Mouse (Mus musculus) gastrocnemius, postnatal 36 days (tissue): Measurements from ENCODE around the gene Cntrl. TPM values are rescaled to one million over a fixed set of nuclear protein-coding genes. Genes with fewer than 3 reads are reported as not detected.

Experiments
- DNase-seq, 2 experiments: peaks; one replicate each; pipeline ENCODE4 v3.0.0; 2022
- intact Hi-C: fragments of 180-260 bp; cut with DNase I; formaldehyde crosslinking; loops from one replicate; pipeline ENCODE4 v1.15.1; 2025
- long read RNA-seq, 2 experiments: library from polyadenylated mRNA; stranded (forward); transcript quantifications; one replicate each; pipeline ENCODE4 v2.0.0; 2021
- total RNA-seq, 2 experiments: library from RNA; stranded (reverse); gene quantifications; 2 replicates each; pipeline ENCODE4 v1.2.3; 2021

Cntrl gene
- total RNA-seq: 1 to 10 TPM; 5.1 to 7.3 TPM
- long read RNA-seq, experiment 1, partial matches to known transcripts: 1 of 2 reads
- long read RNA-seq, experiment 1, other reads (novel, unspliced or antisense): 1 of 2 reads
- long read RNA-seq, experiment 2, partial matches to known transcripts: 9 of 12 reads
- long read RNA-seq, experiment 2, other reads (novel, unspliced or antisense): 2 of 12 reads

DNA sequence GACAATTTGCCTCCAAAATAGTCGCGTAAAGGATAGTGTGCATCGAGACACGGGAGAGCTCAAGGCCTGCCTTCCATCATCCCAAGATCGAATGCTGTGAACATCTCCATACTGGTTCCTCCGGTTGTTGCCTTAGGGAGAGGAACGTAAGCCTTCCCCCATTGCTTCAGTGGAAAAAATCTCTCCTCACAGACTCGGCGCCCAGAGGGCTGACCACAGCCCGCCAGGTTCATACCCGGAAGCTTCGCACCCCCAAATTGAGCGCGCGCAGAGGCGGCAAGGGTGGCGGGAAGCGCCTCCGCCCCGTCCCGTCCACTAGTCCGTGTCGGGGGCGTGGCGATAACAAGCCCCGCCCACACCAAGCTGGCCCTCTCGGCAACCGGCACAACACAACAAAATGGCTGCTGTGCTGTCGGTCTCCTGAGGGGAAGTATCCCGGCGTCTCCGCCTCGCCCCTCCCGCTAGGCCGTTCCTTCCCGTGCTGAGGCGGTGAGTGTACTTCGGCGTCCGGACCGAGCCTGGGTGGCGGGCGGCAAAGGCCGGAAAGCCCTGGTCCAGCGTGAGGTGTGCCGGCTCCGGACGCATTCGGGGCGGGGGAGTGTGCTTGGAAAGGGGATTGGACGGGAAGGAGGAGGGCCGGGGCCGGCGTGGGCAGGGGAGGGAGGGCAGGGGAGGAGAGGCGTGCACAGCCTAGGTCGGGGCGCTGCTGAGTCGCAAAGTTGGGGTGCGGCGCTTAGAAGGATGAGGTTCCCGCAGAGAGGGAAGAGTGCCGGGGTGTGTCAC, at the start of gene Cntrl:
Gene Cntrl, plus strand, starts transcription at position 352 of the 783 bp plus-strand sequence.
- intact Hi-C loops: loop anchor here (5.0 kb wide), 1 partner anchor 62 kb away; no protein-coding TSS in a partner anchor

GRCm38 (mm10) chr2:35060256-35060655, 49.0 kb upstream of the Cntrl start:
- intact Hi-C loops: no loop called here
- DNase-seq: no peak

More for the DNA sequence above, at the start of gene Cntrl:
- DNase-seq: peak; percentile 92 to 97

- no peak for DNase-seq
- intact Hi-C loops: no loop called here
Measured at GRCm38 (mm10) chr2:35060897-35061296, 48.4 kb upstream of the Cntrl start.

DNA sequence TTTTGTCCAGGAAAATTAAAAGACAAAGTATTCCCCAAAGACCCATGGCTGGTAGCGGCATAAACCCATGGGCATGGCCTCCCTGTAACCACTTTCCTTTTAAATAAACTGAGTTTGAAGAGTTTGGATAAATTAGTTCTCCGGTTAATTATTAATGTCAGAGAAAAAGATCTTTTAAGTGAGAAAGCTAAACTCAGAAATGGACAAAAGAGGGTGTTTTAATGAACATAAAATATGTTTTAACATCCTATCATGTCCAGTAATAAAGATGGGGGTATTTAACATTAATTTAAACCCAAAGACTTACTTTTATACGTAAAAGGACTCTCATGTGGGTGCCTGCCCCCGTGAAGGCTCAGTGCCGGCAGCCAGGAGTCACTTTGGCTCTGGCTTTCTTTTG, 48.0 kb upstream of the Cntrl start, which contains the start of gene Hc:
Gene Hc, minus strand, starts transcription at position 101 of the 400 bp plus-strand sequence.
- intact Hi-C loops: no loop called here

DNA sequence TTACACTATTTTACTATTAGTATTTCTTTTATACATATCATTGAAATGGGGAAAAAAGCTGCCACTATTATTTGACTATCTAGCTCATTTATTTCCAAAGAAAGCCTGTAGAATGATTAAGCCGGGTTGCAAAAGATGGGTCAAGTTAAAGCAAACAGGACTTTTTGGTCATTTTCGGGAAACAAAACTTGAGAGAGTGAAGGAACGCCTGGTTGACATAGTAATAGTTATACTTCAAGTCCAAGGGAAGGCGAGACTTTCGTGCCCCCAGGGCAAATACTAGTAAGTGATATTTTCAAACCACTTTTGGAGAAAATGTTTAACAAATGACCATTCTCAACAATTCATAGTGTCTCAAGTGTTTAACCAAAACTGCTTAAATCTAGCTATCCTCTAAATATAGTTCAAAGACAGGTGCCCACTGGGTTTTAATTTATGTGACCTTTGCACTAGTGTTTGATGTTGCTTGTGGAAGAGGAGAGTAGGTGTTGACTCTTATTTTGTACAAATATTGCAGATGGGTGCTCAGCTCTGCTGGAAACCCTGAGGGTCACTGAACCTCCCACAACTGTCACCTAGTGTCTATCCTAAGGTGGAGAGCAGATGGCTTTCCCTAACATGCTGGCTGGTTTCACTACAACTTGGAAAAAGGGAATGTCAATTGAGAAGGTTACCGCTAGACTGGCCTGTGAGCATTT, 45.8 kb upstream of the Cntrl start:
- DNase-seq: no peak
- intact Hi-C loops: no loop called here

More for the DNA sequence above, 48.0 kb upstream of the Cntrl start, which contains the start of gene Hc:
- DNase-seq: no peak

GRCm38 (mm10) chr2:35066525-35067082, 42.7 kb upstream of the Cntrl start:
- intact Hi-C loops: no loop called here
- DNase-seq: no peak

DNA sequence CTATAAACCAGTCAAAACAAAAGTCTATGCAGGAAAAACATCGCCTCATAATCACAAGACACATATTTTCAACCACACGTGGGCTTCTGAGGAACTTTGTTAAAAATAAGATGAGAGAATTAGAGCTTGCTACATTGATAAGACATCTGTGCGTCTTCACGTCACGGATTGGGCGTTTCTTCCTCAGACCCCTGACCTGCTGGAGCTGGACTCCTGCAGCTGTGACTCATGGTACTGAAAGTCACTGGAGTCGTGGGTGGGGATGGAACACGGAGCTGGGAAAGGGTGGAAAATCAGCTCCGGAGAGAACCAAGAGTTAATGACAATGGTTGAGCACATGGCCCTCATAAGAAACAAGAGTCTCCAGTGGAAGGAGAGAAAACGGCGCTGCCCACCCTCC, 42.2 kb upstream of the Cntrl start:
- intact Hi-C loops: no loop called here
- no peak for DNase-seq

GRCm38 (mm10) chr2:35069124-35069523, 40.2 kb upstream of the Cntrl start:
- intact Hi-C loops: no loop called here
- DNase-seq: no peak

GRCm38 (mm10) chr2:35070275-35070674, 39.0 kb upstream of the Cntrl start:
- DNase-seq: no peak
- intact Hi-C loops: no loop called here

GRCm38 (mm10) chr2:35072547-35072946, 36.7 kb upstream of the Cntrl start:
- no peak for DNase-seq
- intact Hi-C loops: no loop called here

DNA sequence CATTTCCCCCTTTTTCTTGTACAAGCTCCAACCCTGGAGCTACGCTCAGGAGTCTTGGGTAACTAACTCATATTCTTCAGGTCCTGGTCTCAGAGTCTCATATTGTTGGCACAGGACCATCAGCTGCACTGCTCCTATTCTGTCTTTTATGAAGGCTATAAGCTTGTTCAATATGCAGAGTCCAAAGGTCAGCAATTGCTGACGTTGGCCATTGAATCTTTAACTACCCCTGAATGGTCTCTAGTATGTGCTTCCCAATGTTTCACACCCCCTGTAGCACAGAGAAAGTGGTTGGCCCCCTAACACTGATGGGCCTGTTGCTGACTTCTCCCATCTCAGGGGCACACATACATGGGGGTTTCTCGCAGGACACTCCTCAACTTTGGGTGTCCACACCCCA, 35.0 kb upstream of the Cntrl start:
- intact Hi-C loops: no loop called here
- no peak for DNase-seq

DNA sequence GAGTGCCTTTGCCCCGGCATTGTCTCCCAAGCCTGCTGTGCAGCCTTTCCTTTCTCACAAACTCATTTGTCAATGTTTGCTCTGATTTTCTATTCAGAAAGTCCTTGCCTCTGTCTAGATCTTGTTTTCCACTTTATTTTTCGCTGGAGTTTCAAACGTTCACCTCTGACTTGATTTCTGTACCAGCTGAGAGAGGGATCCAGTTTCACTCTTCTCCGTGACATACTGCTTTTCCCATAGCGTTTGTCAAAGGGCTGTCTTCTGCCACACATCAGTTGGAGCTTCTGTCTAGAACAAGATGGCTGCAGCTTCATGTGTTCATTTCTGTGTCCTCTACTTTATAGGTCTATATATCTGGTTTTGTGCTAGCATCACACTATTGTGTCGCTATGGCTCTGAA, 30.1 kb upstream of the Cntrl start:
- no peak for DNase-seq
- intact Hi-C loops: no loop called here

DNA sequence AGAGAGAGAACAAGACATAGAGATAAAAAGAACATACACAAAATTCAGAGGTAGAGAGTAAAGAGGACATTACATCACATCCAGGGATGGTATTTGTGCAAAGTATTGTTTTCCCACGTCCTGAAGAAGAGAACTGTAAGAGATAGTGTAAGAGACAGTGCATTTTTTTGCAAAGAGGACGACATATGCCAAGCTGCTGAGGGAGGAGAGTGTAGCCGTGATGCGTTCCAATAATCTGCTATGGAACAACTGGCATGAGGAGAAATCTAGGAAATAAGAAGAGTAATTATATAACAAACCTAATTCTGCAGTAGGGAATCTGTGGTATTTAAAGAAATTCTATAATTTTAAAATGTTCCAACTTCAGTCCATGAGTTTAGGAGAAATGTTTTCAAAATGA, 21.9 kb upstream of the Cntrl start:
- no peak for DNase-seq

GRCm38 (mm10) chr2:35100529-35100928, 8.8 kb upstream of the Cntrl start:
- intact Hi-C loops: no loop called here
- DNase-seq: no peak

More for the DNA sequence above, 21.9 kb upstream of the Cntrl start:
- intact Hi-C loops: no loop called here

- no peak for DNase-seq
- intact Hi-C loops: no loop called here
Measured at GRCm38 (mm10) chr2:35101443-35101842, 7.8 kb upstream of the Cntrl start, which contains the start of gene AI182371. Gene AI182371, minus strand, starts transcription at chr2:35101543.

DNA sequence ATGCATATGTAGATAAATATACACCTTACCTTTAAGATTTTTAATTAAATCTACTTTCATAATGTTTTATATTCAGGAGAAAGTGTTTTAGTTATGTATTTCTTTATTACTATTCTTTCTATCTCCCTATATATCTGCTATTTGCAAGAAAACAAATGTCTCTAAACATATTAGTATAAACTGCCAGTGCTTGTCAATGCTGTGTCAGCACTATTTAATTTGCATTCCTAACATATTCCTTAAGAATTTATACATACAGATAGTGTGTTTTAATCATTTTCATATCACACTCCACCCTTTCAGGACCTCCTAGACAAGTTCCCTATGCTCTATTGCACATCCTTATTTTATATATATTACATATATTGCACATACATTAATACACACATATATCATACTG, 6.5 kb upstream of the Cntrl start:
- no peak for DNase-seq
- intact Hi-C loops: no loop called here

GRCm38 (mm10) chr2:35103558-35103957, 5.7 kb upstream of the Cntrl start:
- intact Hi-C loops: no loop called here

GRCm38 (mm10) chr2:35104843-35105242, 4.4 kb upstream of the Cntrl start:
- no peak for DNase-seq
- intact Hi-C loops: loop anchor here (5.0 kb wide), 1 partner anchor 58 kb away; no protein-coding TSS in a partner anchor

More at GRCm38 (mm10) chr2:35103558-35103957, 5.7 kb upstream of the Cntrl start:
- no peak for DNase-seq

DNA sequence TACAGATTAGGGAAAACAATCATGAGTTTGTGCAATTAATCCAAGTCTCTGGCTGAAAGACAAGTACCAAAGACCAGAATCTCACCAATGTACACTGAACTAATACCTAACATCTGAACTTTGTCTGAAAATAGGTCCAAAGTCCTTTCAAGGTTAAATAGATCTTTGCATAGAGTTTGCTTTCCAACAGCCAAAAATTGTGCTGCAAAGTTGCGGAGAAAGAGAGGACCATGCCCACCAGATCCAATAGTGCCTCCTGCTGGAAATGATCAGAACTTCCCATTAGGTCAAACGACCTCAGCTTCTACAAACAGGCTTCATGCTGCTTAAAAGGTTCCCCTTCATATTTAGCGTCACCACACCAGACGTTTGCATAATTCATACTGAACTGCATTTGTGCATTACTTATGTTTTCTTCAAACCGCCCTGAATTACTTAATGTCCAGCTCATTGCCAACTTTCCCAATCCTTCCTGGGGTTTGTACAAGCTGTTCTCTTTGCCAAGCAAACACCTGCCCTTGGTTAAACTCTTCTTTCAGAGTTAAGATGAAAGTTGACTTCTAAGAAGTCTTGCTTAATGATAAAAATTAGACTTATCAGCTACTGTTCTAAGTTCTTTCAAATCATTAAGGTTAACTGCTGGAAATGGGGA, 1.2 kb upstream of the Cntrl start:
- DNase-seq: no peak

DNA sequence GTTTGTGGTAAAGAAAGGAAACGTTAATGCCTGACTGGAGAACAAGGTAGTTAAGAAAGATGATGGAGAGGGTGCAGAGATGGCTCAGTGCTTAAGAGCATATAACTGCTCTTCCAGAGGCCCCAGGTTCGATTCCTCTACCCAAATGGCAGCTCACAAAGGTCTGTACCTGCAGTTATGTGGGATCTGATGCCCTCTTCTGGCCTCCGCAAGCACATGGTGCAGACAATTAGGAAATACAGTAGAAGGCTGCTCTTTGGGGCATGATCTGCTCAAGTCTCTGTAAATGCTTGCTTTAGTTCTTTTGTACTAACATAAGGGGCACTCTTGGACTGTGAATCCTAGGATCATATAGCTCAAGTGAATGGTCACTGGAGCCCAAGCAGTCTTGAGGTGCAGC, 580 bp upstream of the Cntrl start:
- DNase-seq: no peak

More for the DNA sequence above, 1.2 kb upstream of the Cntrl start:
- intact Hi-C loops: loop anchor here (5.0 kb wide), 1 partner anchor 61 kb away; no protein-coding TSS in a partner anchor

More for the DNA sequence above, 580 bp upstream of the Cntrl start:
- intact Hi-C loops: loop anchor here (5.0 kb wide), 1 partner anchor 61 kb away; no protein-coding TSS in a partner anchor
